Mouse (Mus musculus) cerebellum, adult 2 months (tissue): Measurements from ENCODE around the gene Adamtsl1.

Experiments used
- CTCF ChIP-seq: fragments of 200-500 bp; IDR thresholded peaks from 2 replicates; pipeline ENCODE4 v1.5.1; 2011; ENCODE audit warnings: low read depth, mild to moderate bottlenecking, control low read depth, low read length, moderate library complexity, borderline replicate concordance; ENCODE audit not compliant: insufficient read depth
- POLR2A ChIP-seq: fragments of 200-500 bp; IDR thresholded peaks from 2 replicates; pipeline ENCODE4 v1.6.1; 2011; ENCODE audit warnings: low read length, control low read depth, borderline replicate concordance; ENCODE audit not compliant: insufficient read depth

- TF ChIP-seq POLR2A: no peak
- TF ChIP-seq CTCF: no peak
These were observed 772.6 kb downstream of the Adamtsl1 start for GRCm38 (mm10) chr4:86286572-86286971.
